25 mouse cellular contexts compared by ENCODE assay signal in the genomic region with DNA sequence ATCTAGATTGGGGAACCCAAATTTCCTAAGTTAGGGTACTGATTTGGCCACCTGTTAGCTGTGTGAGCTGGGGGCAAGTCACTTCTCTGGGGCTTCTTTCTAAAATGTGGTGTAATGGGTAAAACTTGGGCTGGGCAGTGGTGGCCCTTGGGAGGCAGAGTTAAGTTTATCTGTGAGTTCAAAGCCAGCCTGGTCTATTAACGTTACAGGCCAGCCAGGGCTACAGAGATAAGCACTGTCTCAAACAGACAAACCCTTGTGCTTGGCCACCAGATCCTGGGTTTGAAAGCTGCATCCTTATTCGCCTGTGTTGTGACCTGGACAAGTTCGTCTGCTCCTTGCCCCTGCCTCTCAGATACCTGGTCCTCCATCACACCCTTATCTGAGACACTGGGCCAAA. TPM values are rescaled to one million over a fixed set of nuclear protein-coding genes. Genes with fewer than 3 reads are reported as not detected.
DNase-seq lines count a peak whose midpoint lies in the region; ATAC-seq and TF ChIP-seq lines count a peak whose summit lies in the region.
"Had no signal": no experiment of that assay in that cellular context is flagged by ENCODE, and none has a peak within 500 bp of the region (broad histone marks: within the 10 kb centered on the region; RNA-seq: fewer than 3 reads in every experiment).

No protein-coding gene starts in this region.

- H3K4me1 ChIP-seq in liver, embryonic 11.5 days (replicated peaks; ENCODE audit: control insufficient read depth, insufficient read depth, low read length), result peaks cover 11% of the 10 kb centered on the region
- peaks cover 0 to 13% of the 10 kb centered on the region in 2 experiments; a peak in 2 of 4 replicates for H3K4me1 ChIP-seq in MEL (ENCODE audit: control insufficient read depth in 1 of 2, insufficient read depth in 2 of 2, low read length in 2 of 2)
- H3K4me1 ChIP-seq in liver, embryonic 14.5 days (replicated peaks; ENCODE audit: control insufficient read depth in 2 of 2, insufficient read depth in 2 of 2, low read length in 1 of 2), result peaks cover 4 to 15% of the 10 kb centered on the region in 2 experiments; a peak in 2 of 4 replicates
- H3K4me1 ChIP-seq in forebrain, embryonic 14.5 days (ENCODE audit: control insufficient read depth, insufficient read depth, low read length), result no peaks in the 10 kb centered on the region

- TF ChIP-seq EP300 in MEL (IDR thresholded peaks at IDR 0.05; ENCODE audit: low read depth in 1 of 2, low read length in 2 of 2), result peak in 1 of 2 experiments; percentile 44; a peak in 2 of 4 replicates
- peak; percentile 57; the same call in 1 of the 2 replicates for TF ChIP-seq EP300 in liver, embryonic 14.5 days (IDR thresholded peaks at IDR 0.05; ENCODE audit: low read depth)

- WGBS in liver, embryonic 11.5 days, result 39% methylated on average over 3 of the region's 3 CpGs
- 20% methylated on average over 3 of the region's 3 CpGs for whole genome bisulfite sequencing in liver, embryonic 14.5 days (ENCODE audit: insufficient replicate concordance)
- WGBS in forebrain, embryonic 14.5 days, result 89% methylated on average over 3 of the region's 3 CpGs

- H3K27me3 ChIP-seq in liver, embryonic 11.5 days (replicated peaks; ENCODE audit: control insufficient read depth, insufficient read depth, low read length), result no peaks in the 10 kb centered on the region
- H3K27me3 ChIP-seq in MEL (ENCODE audit: control insufficient read depth in 1 of 2, insufficient read depth in 2 of 2, low read length in 2 of 2), result no peaks in the 10 kb centered on the region
- H3K27me3 ChIP-seq in liver, embryonic 14.5 days (ENCODE audit: control insufficient read depth, insufficient read depth, low read length), result no peaks in the 10 kb centered on the region
- H3K27me3 ChIP-seq in forebrain, embryonic 14.5 days (replicated peaks; ENCODE audit: control insufficient read depth, insufficient read depth, low read length), result no peaks in the 10 kb centered on the region
- H3K27me3 ChIP-seq: CH12.LX; embryonic facial prominence, embryonic 12.5 days; embryonic facial prominence, embryonic 15.5 days; forebrain, embryonic 12.5 days; hindbrain, embryonic 12.5 days; hindbrain, embryonic 15.5 days had no signal

- no peak overlapping the region for H3K9ac ChIP-seq in liver, embryonic 11.5 days (ENCODE audit: low read depth, low read length)
- no peak overlapping the region for H3K9ac ChIP-seq in MEL (ENCODE audit: control insufficient read depth, low read depth, low read length, poor library complexity, severe bottlenecking)
- no peak overlapping the region for H3K9ac ChIP-seq in liver, embryonic 14.5 days (replicated peaks)
- H3K9ac ChIP-seq in forebrain, embryonic 14.5 days (ENCODE audit: low read length), result no peak overlapping the region
- H3K9ac ChIP-seq: embryonic facial prominence, embryonic 12.5 days; embryonic facial prominence, embryonic 15.5 days; forebrain, embryonic 12.5 days; hindbrain, embryonic 12.5 days; hindbrain, embryonic 15.5 days had no signal

- no peak for TF ChIP-seq RAD21 in MEL (IDR thresholded peaks at IDR 0.05; ENCODE audit: low read depth, low read length)

- no peak overlapping the region for H3K4me3 ChIP-seq in liver, embryonic 11.5 days (ENCODE audit: low read depth, low read length)
- no peak overlapping the region for H3K4me3 ChIP-seq in MEL (ENCODE audit: control insufficient read depth in 1 of 2, insufficient read depth in 1 of 2, low read depth in 2 of 2, low read length in 2 of 2)
- H3K4me3 ChIP-seq in liver, embryonic 14.5 days (ENCODE audit: insufficient read depth in 1 of 2, low read depth in 2 of 2, low read length in 2 of 2), result no peak overlapping the region
- H3K4me3 ChIP-seq in forebrain, embryonic 14.5 days (ENCODE audit: low read depth, low read length), result no peak overlapping the region
- H3K4me3 ChIP-seq: embryonic facial prominence, embryonic 12.5 days; embryonic facial prominence, embryonic 15.5 days; forebrain, embryonic 12.5 days; hindbrain, embryonic 12.5 days; hindbrain, embryonic 15.5 days had no signal

- no peaks in the 10 kb centered on the region for H3K9me3 ChIP-seq in liver, embryonic 11.5 days (ENCODE audit: control insufficient read depth, low read length)
- H3K9me3 ChIP-seq in MEL (replicated peaks; ENCODE audit: insufficient read depth, low read length), result no peaks in the 10 kb centered on the region
- H3K9me3 ChIP-seq in liver, embryonic 14.5 days (ENCODE audit: control insufficient read depth, low read length), result no peaks in the 10 kb centered on the region
- H3K9me3 ChIP-seq in forebrain, embryonic 14.5 days (replicated peaks; ENCODE audit: control insufficient read depth, low read length), result no peaks in the 10 kb centered on the region
- H3K9me3 ChIP-seq: embryonic facial prominence, embryonic 12.5 days; embryonic facial prominence, embryonic 15.5 days; hindbrain, embryonic 12.5 days; hindbrain, embryonic 15.5 days had no signal

- H3K36me3 ChIP-seq in liver, embryonic 11.5 days (ENCODE audit: control insufficient read depth, insufficient read depth, low read length), result peaks cover 11% of the 10 kb centered on the region
- peaks cover 0 to 7% of the 10 kb centered on the region in 2 experiments; a peak in 2 of 4 replicates for H3K36me3 ChIP-seq in MEL (ENCODE audit: control insufficient read depth in 1 of 2, insufficient read depth in 2 of 2, low read length in 2 of 2)
- H3K36me3 ChIP-seq in liver, embryonic 14.5 days (replicated peaks; ENCODE audit: control insufficient read depth, insufficient read depth, low read depth), result peaks cover 3% of the 10 kb centered on the region; the same call in 1 of the 2 replicates
- H3K36me3 ChIP-seq in forebrain, embryonic 14.5 days (ENCODE audit: control insufficient read depth, insufficient read depth, low read length), result peaks cover 28% of the 10 kb centered on the region

- TF ChIP-seq CTCF in MEL (IDR thresholded peaks at IDR 0.05 in 2 of 3, conservative IDR thresholded peaks at IDR 0.05 in 1 of 3; ENCODE audit: control insufficient read depth in 1 of 3, insufficient read depth in 1 of 3, low read depth in 2 of 3, low read length in 3 of 3, poor library complexity in 1 of 3, severe bottlenecking in 1 of 3), result no peak
- no peak for TF ChIP-seq CTCF in liver, embryonic 14.5 days (IDR thresholded peaks at IDR 0.05; ENCODE audit: low read depth)

- DNase-seq in liver, embryonic 11.5 days (ENCODE audit: low spot score), result no peak
- DNase-seq in liver (no peak), MEL (ENCODE audit: low read depth, low spot score) (peak; percentile 28)
- DNase-seq in liver, embryonic 14.5 days (ENCODE audit: low read depth in 3 of 3, low spot score in 3 of 3), result peak in 1 of 3 experiments; percentile 22
- no peak for DNase-seq in forebrain, embryonic 14.5 days (ENCODE audit: low spot score)
- DNase-seq in yolk sac, embryonic 10.5 days (ENCODE audit: low spot score), result no peak
- no peak for DNase-seq in embryo, embryonic 9.5 days (ENCODE audit: extremely low spot score)
- DNase-seq: adrenal gland, postnatal 10 days; adrenal gland, postnatal 36 days; B cell, adult 2 months; cerebellum, adult 18-20 months; cerebellum, adult 9-10 months; cerebellum, postnatal 14 days; gastrocnemius, postnatal 14 days; heart, adult 11 months had no signal

- H3K27ac ChIP-seq in liver, embryonic 11.5 days (ENCODE audit: low read depth, low read length), result peak overlapping the region; percentile 41; the same call in 1 of the 2 replicates
- no peak overlapping the region for H3K27ac ChIP-seq in MEL (ENCODE audit: control insufficient read depth, low read depth, low read length)
- H3K27ac ChIP-seq in liver, embryonic 14.5 days, result no peak overlapping the region
- H3K27ac ChIP-seq in forebrain, embryonic 14.5 days (ENCODE audit: low read depth, low read length), result no peak overlapping the region
- H3K27ac ChIP-seq: embryonic facial prominence, embryonic 12.5 days; embryonic facial prominence, embryonic 15.5 days; forebrain, embryonic 12.5 days; hindbrain, embryonic 12.5 days; hindbrain, embryonic 15.5 days had no signal

- no peak overlapping the region for H3K4me2 ChIP-seq in liver, embryonic 11.5 days
- H3K4me2 ChIP-seq in liver, embryonic 14.5 days (ENCODE audit: low read depth), result no peak overlapping the region
- no peak overlapping the region for H3K4me2 ChIP-seq in forebrain, embryonic 14.5 days (ENCODE audit: low read length)
- H3K4me2 ChIP-seq: embryonic facial prominence, embryonic 12.5 days; embryonic facial prominence, embryonic 15.5 days; forebrain, embryonic 12.5 days; heart, embryonic 11.5 days; hindbrain, embryonic 12.5 days; hindbrain, embryonic 15.5 days had no signal

- H3K79me2 ChIP-seq in MEL (ENCODE audit: control insufficient read depth, insufficient read depth, low read length, poor library complexity), result no peaks in the 10 kb centered on the region

- peak; percentile 73 for ATAC-seq in liver, embryonic 11.5 days (replicated peaks; ENCODE audit: low FRiP score)
- peak; percentile 72 for ATAC-seq in liver, embryonic 14.5 days (ENCODE audit: insufficient read depth)
- peak; percentile 72 for ATAC-seq in megakaryocyte progenitor cell, adult 5-6 weeks (replicated peaks; ENCODE audit: poor library complexity)
- no peak for ATAC-seq in forebrain, embryonic 14.5 days
- ATAC-seq: forebrain, embryonic 16.5 days had no signal

- no peak for TF ChIP-seq POLR2A in MEL (IDR thresholded peaks at IDR 0.05; ENCODE audit: control insufficient read depth in 1 of 2, insufficient read depth in 1 of 2, low read depth in 1 of 2, low read length in 2 of 2, poor library complexity in 1 of 2)

RNA-seq across cellular contexts. Expression of gene Prox2, which starts 19.4 kb away (rescaled TPM):
- polyA plus RNA-seq in liver, embryonic 11.5 days (2014; fragmentation: Nextera tagmentation; extraction: Ambion mirVana), result 3.8 and 4.3 TPM in 2 replicates
- 1.6 and 3.1 TPM in 2 replicates for total RNA-seq in MEL (2012; rRNA removed)
- polyA plus RNA-seq in MEL (2012; ENCODE audit: insufficient read depth in 1 of 2, insufficient read length in 2 of 2, low read depth in 1 of 2, low replicate concordance in 2 of 2, missing spikeins in 1 of 2), result 1 to 10 TPM in 1 of 2 experiments, not detected in 1; 3.6 TPM
- 1.0 and 1.2 TPM in 2 replicates for polyA plus RNA-seq in liver, embryonic 14.5 days (2012; rRNA removed)
- polyA plus RNA-seq in liver, embryonic 14.5 days (2014; fragmentation: Nextera tagmentation; extraction: Ambion mirVana), result 2.2 and 2.8 TPM in 2 replicates
- 1.2 TPM in 2 replicates for total RNA-seq in megakaryocyte progenitor cell, adult 5-6 weeks (2015)
- 2.7 and 3.0 TPM in 2 replicates for total RNA-seq in megakaryocyte progenitor cell, adult 5-6 weeks (2017)
- 1.3 and 1.6 TPM in 2 replicates for polyA plus RNA-seq in forebrain, embryonic 14.5 days (2014; fragmentation: Nextera tagmentation; extraction: Ambion mirVana)

RNA-seq across cellular contexts. Expression of gene Dlst, which starts 19.4 kb away (rescaled TPM):
- 139 and 143 TPM in 2 replicates for polyA plus RNA-seq in liver, embryonic 11.5 days (2014; fragmentation: Nextera tagmentation; extraction: Ambion mirVana)
- 163 and 164 TPM in 2 replicates for total RNA-seq in MEL (2012; rRNA removed)
- 100 to 1,000 TPM; 230 to 376 TPM for polyA plus RNA-seq in MEL (2012; ENCODE audit: insufficient read depth in 1 of 2, insufficient read length in 2 of 2, low read depth in 1 of 2, low replicate concordance in 2 of 2, missing spikeins in 1 of 2)
- 54.6 and 73.7 TPM in 2 replicates for polyA plus RNA-seq in liver, embryonic 14.5 days (2012; rRNA removed)
- polyA plus RNA-seq in liver, embryonic 14.5 days (2014; fragmentation: Nextera tagmentation; extraction: Ambion mirVana), result 59.2 and 67.8 TPM in 2 replicates
- 76.3 and 81.6 TPM in 2 replicates for total RNA-seq in megakaryocyte progenitor cell, adult 5-6 weeks (2015)
- 161 and 187 TPM in 2 replicates for total RNA-seq in megakaryocyte progenitor cell, adult 5-6 weeks (2017)
- polyA plus RNA-seq in forebrain, embryonic 14.5 days (2014; fragmentation: Nextera tagmentation; extraction: Ambion mirVana), result 77.5 and 87.1 TPM in 2 replicates

RNA-seq across cellular contexts. Expression of gene Rps6kl1, which starts 59.9 kb away (rescaled TPM):
- polyA plus RNA-seq in liver, embryonic 11.5 days (2014; fragmentation: Nextera tagmentation; extraction: Ambion mirVana), result 0.99 and 1.1 TPM in 2 replicates
- total RNA-seq in MEL (2012; rRNA removed), result 3.4 and 5.4 TPM in 2 replicates
- 1 to 10 TPM in 1 of 2 experiments, not detected in 1; 6.2 TPM for polyA plus RNA-seq in MEL (2012; ENCODE audit: insufficient read depth in 1 of 2, insufficient read length in 2 of 2, low read depth in 1 of 2, low replicate concordance in 2 of 2, missing spikeins in 1 of 2)
- polyA plus RNA-seq in liver, embryonic 14.5 days (2012; rRNA removed), result 0.31 and 0.57 TPM in 2 replicates
- 0.30 and 0.57 TPM in 2 replicates for polyA plus RNA-seq in liver, embryonic 14.5 days (2014; fragmentation: Nextera tagmentation; extraction: Ambion mirVana)
- not detected in 2 replicates for total RNA-seq in megakaryocyte progenitor cell, adult 5-6 weeks (2015)
- not detected in 2 replicates for total RNA-seq in megakaryocyte progenitor cell, adult 5-6 weeks (2017)
- polyA plus RNA-seq in forebrain, embryonic 14.5 days (2014; fragmentation: Nextera tagmentation; extraction: Ambion mirVana), result 11.7 and 16.6 TPM in 2 replicates
- total RNA-seq: hematopoietic stem cell, adult 5-6 weeks had no signal
